Mouse (Mus musculus): Measurements from ENCODE around the gene Dusp10.

- TF ChIP-seq GATA1 (IDR thresholded peaks at IDR 0.05; ENCODE audit: low read length) (no peak), TAL1 (IDR thresholded peaks at IDR 0.05; ENCODE audit: low read length) (no peak)
Observed at GRCm38 (mm10) chr1:184094914-184095313, 81.8 kb downstream of the Dusp10 start.

Measured in erythroblast, embryonic 14.5 days (primary cell).